Mouse (Mus musculus) retina, adult 2 months (tissue): ENCODE data around the gene Vmn2r83.

Experiments used
- DNase-seq: peaks from one replicate; pipeline ENCODE4 v3.0.0-alpha.2; 2012; ENCODE audit warnings: low read depth, low spot score

Gene Vmn2r83

GRCm38 (mm10) chr10:79537781-79538180 is 69.2 kb downstream of the Vmn2r83 start:
- DNase-seq, result no peak

GRCm38 (mm10) chr10:79538323-79538722 is 69.8 kb downstream of the Vmn2r83 start:
- DNase-seq, result no peak

DNA sequence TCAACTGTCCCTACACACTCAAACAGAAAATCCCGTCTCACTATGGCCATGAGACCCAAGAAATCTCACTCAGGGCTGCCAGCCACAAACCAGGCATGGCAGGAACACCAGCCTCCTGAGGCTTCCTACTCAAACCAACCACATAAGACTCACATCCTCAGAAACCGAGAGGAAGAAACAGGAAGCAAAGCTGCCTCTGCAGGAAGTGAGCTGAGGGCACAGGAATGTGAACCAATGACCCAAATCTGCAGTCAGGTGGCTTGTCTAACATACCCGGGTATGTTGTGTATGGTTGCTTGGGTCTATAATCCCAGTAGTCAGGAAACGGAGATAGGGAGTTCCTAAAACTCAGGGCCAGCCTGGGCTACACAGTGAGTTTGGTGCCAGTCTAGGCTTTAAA is 70.3 kb downstream of the Vmn2r83 start:
- no peak for DNase-seq

- no peak for DNase-seq
Measured at GRCm38 (mm10) chr10:79539701-79540495, 71.4 kb downstream of the Vmn2r83 start.

- DNase-seq, result no peak
Measured at GRCm38 (mm10) chr10:79540746-79541145, 72.2 kb downstream of the Vmn2r83 start.

- DNase-seq, result no peak
Measured at GRCm38 (mm10) chr10:79541522-79541921, 73.0 kb downstream of the Vmn2r83 start.

- DNase-seq, result no peak
Measured at GRCm38 (mm10) chr10:79542171-79542570, 73.6 kb downstream of the Vmn2r83 start.
